ENCODE assay signal across 8 mouse cellular contexts in the genomic region with DNA sequence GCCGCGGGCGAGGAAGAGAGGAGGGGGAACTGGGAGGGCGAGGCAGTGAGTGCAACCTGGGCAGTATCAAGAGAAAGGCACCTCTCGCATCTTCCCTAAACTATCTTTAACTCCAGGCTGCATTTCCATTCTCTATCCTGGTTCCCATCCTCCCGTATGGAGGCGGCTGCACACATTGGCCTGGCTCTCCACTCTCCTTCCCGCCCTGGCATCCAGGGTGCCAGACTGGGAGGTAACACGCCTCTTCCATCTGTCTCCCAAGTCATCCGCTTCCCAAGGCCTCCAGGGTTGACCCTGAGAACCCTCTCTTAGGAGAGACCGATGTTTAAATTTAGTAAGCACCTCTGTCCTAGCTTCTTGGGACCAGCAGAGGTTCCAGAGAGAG. TPM values are rescaled to one million over a fixed set of nuclear protein-coding genes. Genes with fewer than 3 reads are reported as not detected.
DNase-seq lines count a peak whose midpoint lies in the region; ATAC-seq lines count a peak whose summit lies in the region.

No protein-coding gene starts in this region.

- no peak overlapping the region for H3K9ac ChIP-seq in liver, embryonic 13.5 days

- peaks cover 61% of the 10 kb centered on the region for H3K27me3 ChIP-seq in liver, embryonic 13.5 days

- intact Hi-C loops in heart, postnatal 14 days (cut with DNase I): no loop called here

- H3K27ac ChIP-seq in liver, embryonic 13.5 days: no peak overlapping the region

- 2% methylated on average over 11 of the region's 11 CpGs for WGBS in liver, embryonic 13.5 days (ENCODE audit: insufficient replicate concordance)

- ATAC-seq in liver, embryonic 13.5 days (ENCODE audit: low read depth): no peak

- peak overlapping the region; percentile 69 for H3K4me2 ChIP-seq in liver, embryonic 13.5 days

- H3K9me3 ChIP-seq in liver, embryonic 13.5 days (replicated peaks): no peaks in the 10 kb centered on the region

- peaks cover 13% of the 10 kb centered on the region for H3K4me1 ChIP-seq in liver, embryonic 13.5 days (replicated peaks)

- H3K4me3 ChIP-seq in liver, embryonic 13.5 days (replicated peaks): peak overlapping the region; percentile 57

- peak; percentile 40 to 51 for DNase-seq in layer of hippocampus, postnatal 10 days (ENCODE audit: low spot score in 2 of 2)
- DNase-seq in layer of hippocampus, postnatal 25 days (ENCODE audit: extremely low spot score in 1 of 2, low spot score in 1 of 2): no peak
- peak; percentile 63 to 65 for DNase-seq in cerebellum, postnatal 36 days
- peak; percentile 16 to 23 for DNase-seq in heart, postnatal 14 days
- no peak for DNase-seq in liver, embryonic 13.5 days
- DNase-seq in right cerebral cortex, postnatal 10 days (ENCODE audit: low spot score in 2 of 2): peak; percentile 60 to 66
- DNase-seq in thymus, postnatal 25 days: no peak
- DNase-seq in gastrocnemius, adult 8-10 months (ENCODE audit: low spot score in 2 of 2): no peak

- no peaks in the 10 kb centered on the region for H3K36me3 ChIP-seq in liver, embryonic 13.5 days

RNA-seq across cellular contexts. Expression of a gene that starts 24.3 kb away (rescaled TPM):
- total RNA-seq in layer of hippocampus, postnatal 10 days (2021): 100 to 1,000 TPM; 360 to 379 TPM
- 100 to 1,000 TPM; 315 to 348 TPM for total RNA-seq in layer of hippocampus, postnatal 25 days (2021)
- total RNA-seq in heart, postnatal 14 days (2021): 10 to 100 TPM; 21.1 to 21.6 TPM
- 1.5 and 1.7 TPM in 2 replicates for polyA plus RNA-seq in liver, embryonic 13.5 days (2015; fragmentation: Nextera tagmentation; extraction: Ambion mirVana)
- total RNA-seq in gastrocnemius, adult 8-10 months (2022): 10 to 100 TPM in 2 of 4 experiments, 1 to 10 TPM in 2; 9.8 to 17.5 (median 12.5) TPM

Comparison
In these comparisons a context has a peak if more than half of its experiments do, and no peak if none do; other contexts are left out.
1. DNase-seq: peak in layer of hippocampus, postnatal 10 days (2 of 2), cerebellum, postnatal 36 days (2 of 2), heart, postnatal 14 days (2 of 2) and right cerebral cortex, postnatal 10 days (2 of 2); none in layer of hippocampus, postnatal 25 days (0 of 2), liver, embryonic 13.5 days (single experiment), thymus, postnatal 25 days (single experiment) and gastrocnemius, adult 8-10 months (0 of 2).
2. RNA of a gene that starts 24.3 kb away (total RNA-seq): 360 to 379 TPM in layer of hippocampus, postnatal 10 days and 315 to 348 TPM in layer of hippocampus, postnatal 25 days; 21.1 to 21.6 TPM in heart, postnatal 14 days and 9.8 to 17.5 TPM in gastrocnemius, adult 8-10 months; every median in the first group is over 10 times any median in the second.